Mouse (Mus musculus): ENCODE data around the gene Ctse. TPM values are rescaled to one million over a fixed set of nuclear protein-coding genes. Genes with fewer than 3 reads are reported as not detected.

Ctse gene
- polyA plus RNA-seq, 1 experiment from 2014 or later = not detected

- Histone ChIP-seq H3K4me3 (ENCODE audit: control insufficient read depth in 1 of 2, insufficient read depth in 1 of 2, low read depth in 1 of 2, low read length in 2 of 2) (no peak overlapping the region), H3K27ac (replicated peaks in 1 of 2; ENCODE audit: control insufficient read depth in 1 of 2, insufficient read depth in 1 of 2, low read depth in 2 of 2, low read length in 2 of 2) (no peak overlapping the region), H3K9me3 (ENCODE audit: control insufficient read depth, low read length) (no peaks in the 10 kb centered on the region), H3K4me1 (ENCODE audit: control insufficient read depth in 2 of 2, insufficient read depth in 2 of 2, low read length in 2 of 2) (peaks cover 7 to 13% of the 10 kb centered on the region in 2 experiments; a peak in 3 of 4 replicates), H3K9ac (ENCODE audit: low read length) (no peak overlapping the region), H3K36me3 (ENCODE audit: control insufficient read depth, insufficient read depth, low read length) (no peaks in the 10 kb centered on the region), H3K4me2 (ENCODE audit: low read length) (no peak overlapping the region), H3K27me3 (ENCODE audit: control insufficient read depth, insufficient read depth, low read length) (no peaks in the 10 kb centered on the region)
- WGBS = 80% methylated on average over 5 of the region's 5 CpGs
- ATAC-seq (ENCODE audit: insufficient number of reproducible peaks, insufficient read depth, low FRiP score, low read depth) = no peak
These were observed 63.3 kb downstream of the Ctse start for GRCm38 (mm10) chr1:131701391-131701790.

- Histone ChIP-seq H3K4me1 (ENCODE audit: control insufficient read depth in 2 of 2, insufficient read depth in 2 of 2, low read length in 2 of 2) (peaks cover 4 to 8% of the 10 kb centered on the region in 2 experiments; a peak in 3 of 4 replicates), H3K9ac (ENCODE audit: low read length) (no peak overlapping the region), H3K36me3 (ENCODE audit: control insufficient read depth, insufficient read depth, low read length) (no peaks in the 10 kb centered on the region), H3K4me3 (ENCODE audit: control insufficient read depth in 1 of 2, insufficient read depth in 1 of 2, low read depth in 1 of 2, low read length in 2 of 2) (no peak overlapping the region), H3K9me3 (ENCODE audit: control insufficient read depth, low read length) (no peaks in the 10 kb centered on the region), H3K4me2 (ENCODE audit: low read length) (peak overlapping the region; percentile 31; the same call in 1 of the 2 replicates), H3K27me3 (ENCODE audit: control insufficient read depth, insufficient read depth, low read length) (no peaks in the 10 kb centered on the region), H3K27ac (replicated peaks in 1 of 2; ENCODE audit: control insufficient read depth in 1 of 2, insufficient read depth in 1 of 2, low read depth in 2 of 2, low read length in 2 of 2) (no peak overlapping the region)
- ATAC-seq (ENCODE audit: insufficient number of reproducible peaks, insufficient read depth, low FRiP score, low read depth) = no peak
- WGBS = 25% methylated on average over 8 of the region's 8 CpGs
These were observed 64.1 kb downstream of the Ctse start for GRCm38 (mm10) chr1:131702094-131702766.

- Histone ChIP-seq H3K4me3 (ENCODE audit: control insufficient read depth in 1 of 2, insufficient read depth in 1 of 2, low read depth in 1 of 2, low read length in 2 of 2) (no peak overlapping the region), H3K9ac (ENCODE audit: low read length) (no peak overlapping the region), H3K4me1 (ENCODE audit: control insufficient read depth in 2 of 2, insufficient read depth in 2 of 2, low read length in 2 of 2) (peaks cover 4 to 8% of the 10 kb centered on the region in 2 experiments; a peak in 3 of 4 replicates), H3K4me2 (ENCODE audit: low read length) (no peak overlapping the region), H3K36me3 (ENCODE audit: control insufficient read depth, insufficient read depth, low read length) (no peaks in the 10 kb centered on the region), H3K27me3 (ENCODE audit: control insufficient read depth, insufficient read depth, low read length) (no peaks in the 10 kb centered on the region), H3K27ac (replicated peaks in 1 of 2; ENCODE audit: control insufficient read depth in 1 of 2, insufficient read depth in 1 of 2, low read depth in 2 of 2, low read length in 2 of 2) (no peak overlapping the region), H3K9me3 (ENCODE audit: control insufficient read depth, low read length) (no peaks in the 10 kb centered on the region)
- no peak for ATAC-seq (ENCODE audit: insufficient number of reproducible peaks, insufficient read depth, low FRiP score, low read depth)
- 83% methylated on average over 2 of the region's 2 CpGs for WGBS
These were observed 65.4 kb downstream of the Ctse start for GRCm38 (mm10) chr1:131703482-131703881.

GRCm38 (mm10) chr1:131708338-131708737 is 70.2 kb downstream of the Ctse start:
- Histone ChIP-seq H3K4me2 (ENCODE audit: low read length) (no peak overlapping the region), H3K9ac (ENCODE audit: low read length) (no peak overlapping the region), H3K4me3 (ENCODE audit: control insufficient read depth in 1 of 2, insufficient read depth in 1 of 2, low read depth in 1 of 2, low read length in 2 of 2) (no peak overlapping the region), H3K9me3 (ENCODE audit: control insufficient read depth, low read length) (no peaks in the 10 kb centered on the region), H3K27ac (replicated peaks in 1 of 2; ENCODE audit: control insufficient read depth in 1 of 2, insufficient read depth in 1 of 2, low read depth in 2 of 2, low read length in 2 of 2) (no peak overlapping the region), H3K27me3 (ENCODE audit: control insufficient read depth, insufficient read depth, low read length) (no peaks in the 10 kb centered on the region), H3K4me1 (ENCODE audit: control insufficient read depth in 2 of 2, insufficient read depth in 2 of 2, low read length in 2 of 2) (0 out of 4 replicates have a peak, but pooled peaks cover 2 to 3% of the 10 kb centered on the region in 2 experiments), H3K36me3 (ENCODE audit: control insufficient read depth, insufficient read depth, low read length) (no peaks in the 10 kb centered on the region)
- no peak for ATAC-seq (ENCODE audit: insufficient number of reproducible peaks, insufficient read depth, low FRiP score, low read depth)
- 15% methylated on average over 4 of the region's 4 CpGs for WGBS

- no peak overlapping the region for H3K27ac ChIP-seq (replicated peaks in 1 of 2; ENCODE audit: control insufficient read depth in 1 of 2, insufficient read depth in 1 of 2, low read depth in 2 of 2, low read length in 2 of 2)
- H3K36me3 ChIP-seq (ENCODE audit: control insufficient read depth, insufficient read depth, low read length) = no peaks in the 10 kb centered on the region
- no peak overlapping the region for H3K9ac ChIP-seq (ENCODE audit: low read length)
- H3K4me2 ChIP-seq (ENCODE audit: low read length) = no peak overlapping the region
- WGBS = 63% methylated on average over 10 of the region's 10 CpGs
- H3K9me3 ChIP-seq (ENCODE audit: control insufficient read depth, low read length) = no peaks in the 10 kb centered on the region
- no peaks in the 10 kb centered on the region for H3K27me3 ChIP-seq (ENCODE audit: control insufficient read depth, insufficient read depth, low read length)
- no peak overlapping the region for H3K4me3 ChIP-seq (ENCODE audit: control insufficient read depth in 1 of 2, insufficient read depth in 1 of 2, low read depth in 1 of 2, low read length in 2 of 2)
- peaks cover 8 to 12% of the 10 kb centered on the region in 2 experiments; a peak in 3 of 4 replicates for H3K4me1 ChIP-seq (ENCODE audit: control insufficient read depth in 2 of 2, insufficient read depth in 2 of 2, low read length in 2 of 2)
- ATAC-seq (ENCODE audit: insufficient number of reproducible peaks, insufficient read depth, low FRiP score, low read depth) = no peak
These were observed 73.4 kb downstream of the Ctse start for GRCm38 (mm10) chr1:131711518-131711917.

- Histone ChIP-seq H3K9ac (ENCODE audit: low read length) (no peak overlapping the region), H3K27ac (replicated peaks in 1 of 2; ENCODE audit: control insufficient read depth in 1 of 2, insufficient read depth in 1 of 2, low read depth in 2 of 2, low read length in 2 of 2) (no peak overlapping the region), H3K36me3 (ENCODE audit: control insufficient read depth, insufficient read depth, low read length) (no peaks in the 10 kb centered on the region), H3K4me2 (ENCODE audit: low read length) (no peak overlapping the region), H3K27me3 (ENCODE audit: control insufficient read depth, insufficient read depth, low read length) (no peaks in the 10 kb centered on the region), H3K9me3 (ENCODE audit: control insufficient read depth, low read length) (no peaks in the 10 kb centered on the region), H3K4me3 (ENCODE audit: control insufficient read depth in 1 of 2, insufficient read depth in 1 of 2, low read depth in 1 of 2, low read length in 2 of 2) (no peak overlapping the region), H3K4me1 (ENCODE audit: control insufficient read depth in 2 of 2, insufficient read depth in 2 of 2, low read length in 2 of 2) (peaks cover 8 to 12% of the 10 kb centered on the region in 2 experiments; a peak in 3 of 4 replicates)
- ATAC-seq (ENCODE audit: insufficient number of reproducible peaks, insufficient read depth, low FRiP score, low read depth) = 0 out of 2 replicates have a peak, but pooled peaks have one; percentile 23
- 6% methylated on average over 2 of the region's 2 CpGs for WGBS
These were observed 74.3 kb downstream of the Ctse start for GRCm38 (mm10) chr1:131712386-131712785.

- no peaks in the 10 kb centered on the region for H3K27me3 ChIP-seq (ENCODE audit: control insufficient read depth, insufficient read depth, low read length)
- H3K27ac ChIP-seq (replicated peaks in 1 of 2; ENCODE audit: control insufficient read depth in 1 of 2, insufficient read depth in 1 of 2, low read depth in 2 of 2, low read length in 2 of 2) = no peak overlapping the region
- no peak overlapping the region for H3K4me2 ChIP-seq (ENCODE audit: low read length)
- H3K9me3 ChIP-seq (ENCODE audit: control insufficient read depth, low read length) = no peaks in the 10 kb centered on the region
- no peak overlapping the region for H3K4me3 ChIP-seq (ENCODE audit: control insufficient read depth in 1 of 2, insufficient read depth in 1 of 2, low read depth in 1 of 2, low read length in 2 of 2)
- H3K4me1 ChIP-seq (ENCODE audit: control insufficient read depth in 2 of 2, insufficient read depth in 2 of 2, low read length in 2 of 2) = peaks cover 8 to 12% of the 10 kb centered on the region in 2 experiments; a peak in 3 of 4 replicates
- no peaks in the 10 kb centered on the region for H3K36me3 ChIP-seq (ENCODE audit: control insufficient read depth, insufficient read depth, low read length)
- ATAC-seq (ENCODE audit: insufficient number of reproducible peaks, insufficient read depth, low FRiP score, low read depth) = no peak; the same call in 1 of the 2 replicates
- 59% methylated on average over 20 of the region's 20 CpGs for WGBS
- H3K9ac ChIP-seq (ENCODE audit: low read length) = no peak overlapping the region
These were observed 76.6 kb downstream of the Ctse start for GRCm38 (mm10) chr1:131714388-131715337.

Measured in heart, embryonic 14.5 days (tissue).